Mouse (Mus musculus) ES-E14 (cell line): ENCODE results near the gene Psme2. TPM values are rescaled to one million over a fixed set of nuclear protein-coding genes. Genes with fewer than 3 reads are reported as not detected.

Experiments
- DNase-seq: peaks from one replicate; pipeline ENCODE4 v3.0.0-alpha.2; 2013; ENCODE audit warnings: low read depth, low spot score
- H3K27ac ChIP-seq: 2 replicates; pipeline ENCODE4 v1.5.1; 2012; ENCODE audit warnings: low read depth, mild to moderate bottlenecking, low read length, moderate library complexity, mixed read lengths; ENCODE audit not compliant: poor library complexity, insufficient read depth, severe bottlenecking
- H3K36me3 ChIP-seq: 2 replicates; pipeline ENCODE4 v1.6.1; 2012; ENCODE audit warnings: mild to moderate bottlenecking, low read length, moderate library complexity, mixed read lengths; ENCODE audit not compliant: control insufficient read depth, poor library complexity, insufficient read depth, severe bottlenecking
- H3K4me1 ChIP-seq, 2 experiments: fragments of 150-350 bp in 1 of 2; sonication (generic) in 1 of 2; 2 replicates each; pipeline ENCODE4 v1.6.1; 2012; ENCODE audit warnings: low read length in 2 of 2, mild to moderate bottlenecking in 1 of 2, mixed read lengths in 1 of 2; ENCODE audit not compliant: control insufficient read depth in 2 of 2, insufficient read depth in 2 of 2, poor library complexity in 1 of 2
- H3K4me3 ChIP-seq, 2 experiments: fragments of 150-350 bp in 1 of 2; sonication (generic) in 1 of 2; 2 replicates each; pipeline ENCODE4 v1.5.1; 2012; ENCODE audit warnings: low read length in 2 of 2, low read depth in 1 of 2, mild to moderate bottlenecking in 1 of 2, mixed read lengths in 1 of 2; ENCODE audit not compliant: insufficient read depth in 1 of 2, poor library complexity in 1 of 2, severe bottlenecking in 1 of 2
- H3K9ac ChIP-seq: 2 replicates; pipeline ENCODE4 v1.6.1; 2012; ENCODE audit warnings: low read depth, mild to moderate bottlenecking, low read length, mixed read lengths; ENCODE audit not compliant: poor library complexity, insufficient read depth, severe bottlenecking
- H3K9me3 ChIP-seq: fragments of 150-350 bp; sonication (generic); 2 replicates; pipeline ENCODE4 v1.6.1; 2012; ENCODE audit warnings: low read depth, mild to moderate bottlenecking, low read length; ENCODE audit not compliant: control insufficient read depth, insufficient read depth
- CHD2 ChIP-seq: IDR thresholded peaks from 2 replicates; pipeline ENCODE4 v1.6.1; 2014; ENCODE audit warnings: mild to moderate bottlenecking, low read depth, low read length, inconsistent platforms
- HCFC1 ChIP-seq: IDR thresholded peaks from 2 replicates; pipeline ENCODE4 v1.6.1; 2012; ENCODE audit warnings: low read length, inconsistent platforms, borderline replicate concordance; ENCODE audit not compliant: insufficient read depth
- MAFK ChIP-seq: IDR thresholded peaks from 2 replicates; pipeline ENCODE4 v1.6.1; 2014; ENCODE audit warnings: mild to moderate bottlenecking, low read depth, low read length, inconsistent platforms; ENCODE audit not compliant: insufficient read depth
- ZC3H11A ChIP-seq: IDR thresholded peaks from 2 replicates; pipeline ENCODE4 v1.6.1; 2012; ENCODE audit warnings: low read depth, mild to moderate bottlenecking, inconsistent platforms, low read length, borderline replicate concordance
- ZNF384 ChIP-seq: IDR thresholded peaks from 2 replicates; pipeline ENCODE4 v1.6.1; 2012; ENCODE audit warnings: low read depth, low read length, inconsistent platforms
- in situ Hi-C, 2 experiments: fragments of 600-800 bp; cut with MboI; formaldehyde crosslinking; loops; one replicate each; pipeline ENCODE4 v1.15.1; 2025; ENCODE audit warnings: low sequenced_read_pairs in 2 of 2, inconsistent platforms in 1 of 2; ENCODE audit not compliant: unreplicated experiment in 2 of 2
- total RNA-seq: library from RNA; depleted of rRNA; stranded (reverse); fragments of 300-350 nt; gene quantifications from 2 replicates; pipeline ENCODE4 v1.2.3, GENCODE M21; 2012

Gene Psme2
- total RNA-seq, 1 experiment = 44.0 TPM

DNA sequence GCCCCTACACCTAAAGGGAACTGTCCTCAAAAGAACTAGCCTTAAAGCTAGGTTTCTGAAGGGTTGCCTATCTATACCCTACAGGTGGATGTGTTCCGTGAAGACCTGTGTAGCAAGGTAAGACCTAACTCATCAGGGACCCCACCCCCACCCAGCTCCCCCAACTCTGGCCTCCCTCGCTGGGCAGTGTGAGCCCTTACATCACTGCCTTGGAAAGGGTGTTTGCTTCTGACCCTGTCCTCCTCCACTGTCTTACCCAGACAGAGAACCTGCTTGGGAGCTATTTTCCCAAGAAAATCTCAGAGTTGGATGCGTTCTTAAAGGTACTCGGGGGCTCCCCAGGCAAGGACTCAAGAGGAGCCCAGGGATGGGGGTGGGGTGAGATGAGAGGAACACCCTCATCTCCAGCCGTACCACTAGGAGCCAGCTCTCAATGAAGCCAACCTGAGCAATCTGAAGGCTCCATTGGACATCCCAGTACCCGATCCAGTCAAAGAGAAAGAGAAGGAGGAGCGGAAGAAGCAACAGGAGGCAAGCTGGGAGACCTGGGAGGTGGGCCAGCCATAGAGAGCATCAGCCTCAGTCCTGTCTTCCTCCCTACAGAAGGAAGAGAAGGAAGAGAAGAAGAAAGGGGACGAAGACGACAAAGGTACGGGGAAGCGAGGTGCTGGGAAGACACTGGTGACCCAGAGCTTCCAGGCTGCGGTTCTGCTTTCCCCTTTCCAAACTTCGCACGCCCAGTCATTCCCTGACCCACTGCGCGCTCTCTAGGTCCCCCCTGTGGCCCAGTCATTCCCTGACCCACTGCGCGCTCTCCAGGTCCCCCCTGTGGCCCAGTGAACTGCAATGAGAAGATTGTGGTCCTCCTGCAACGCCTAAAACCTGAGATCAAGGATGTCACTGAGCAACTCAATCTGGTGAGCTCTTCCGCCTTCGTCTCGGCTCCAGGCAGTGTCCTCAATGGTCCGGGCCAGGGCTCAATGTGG is 11.1 kb downstream of the Psme2 start:
- peak overlapping the region in 1 of 2 experiments; percentile 30; a peak in 1 of 4 replicates for H3K4me3 ChIP-seq
- H3K4me1 ChIP-seq = peaks cover 6 to 25% of the 10 kb centered on the region in 2 experiments; a peak in 3 of 4 replicates
- TF ChIP-seq CHD2 (no peak), ZNF384 (no peak), HCFC1 (no peak), MAFK (no peak), ZC3H11A (no peak)
- no peak for DNase-seq
- no peaks in the 10 kb centered on the region for H3K9me3 ChIP-seq
- peaks cover 13% of the 10 kb centered on the region; the same call in 1 of the 2 replicates for H3K36me3 ChIP-seq
- H3K27ac ChIP-seq = no peak overlapping the region
- H3K9ac ChIP-seq = no peak overlapping the region
- in situ Hi-C loops = no loop called here

DNA sequence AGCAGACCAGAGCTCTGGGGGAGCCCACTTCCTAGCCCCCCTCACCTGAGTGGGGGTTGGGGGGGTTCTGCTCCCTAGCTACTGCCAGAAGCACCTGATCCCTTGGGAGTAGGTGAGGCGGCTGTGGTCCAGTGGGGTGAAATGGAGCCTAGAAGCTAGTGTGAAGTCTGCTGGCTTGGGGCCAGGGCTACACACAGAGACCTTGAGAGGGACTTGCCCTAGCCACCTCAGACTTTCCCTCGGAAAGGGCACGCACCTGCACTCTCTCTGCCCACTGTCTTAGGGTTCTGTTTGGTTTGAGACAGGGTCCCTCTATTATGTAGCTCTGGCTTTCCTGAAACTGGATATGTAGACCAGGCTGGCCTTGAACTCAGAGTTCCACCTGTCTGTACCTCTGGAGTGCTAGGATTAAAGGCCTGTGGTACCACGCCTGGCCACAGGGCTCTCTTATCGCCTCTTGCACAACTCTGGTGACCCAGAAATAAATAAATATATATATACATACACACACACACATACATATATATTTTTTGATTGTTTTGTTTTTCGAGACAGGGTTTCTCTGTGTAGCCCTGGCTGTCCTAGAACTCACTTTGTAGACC is 12.1 kb downstream of the Psme2 start:
- in situ Hi-C loops = no loop called here
- TF ChIP-seq HCFC1 = no peak
- TF ChIP-seq CHD2 = no peak
- no peak for TF ChIP-seq ZNF384
- no peak for TF ChIP-seq MAFK
- no peak for TF ChIP-seq ZC3H11A
- Histone ChIP-seq H3K9ac (peak overlapping the region; percentile 68), H3K9me3 (no peaks in the 10 kb centered on the region), H3K27ac (0 out of 2 replicates have a peak overlapping the region, but pooled peaks have one; percentile 35), H3K4me1 (peaks cover 6 to 23% of the 10 kb centered on the region in 2 experiments; a peak in 3 of 4 replicates), H3K36me3 (peaks cover 13% of the 10 kb centered on the region; the same call in 1 of the 2 replicates), H3K4me3 (peak overlapping the region; percentile 65 to 81)
- DNase-seq = no peak

GRCm38 (mm10) chr14:55577871-55578667 is 12.8 kb downstream of the Psme2 start, which contains the start of gene Psme1:
Psme1 (plus strand) TSS chr14:55578123.
- in situ Hi-C loops = no loop called here
- 0 out of 2 replicates have a peak, but pooled peaks have one; percentile 40 for TF ChIP-seq HCFC1
- TF ChIP-seq CHD2 = no peak
- H3K4me1 ChIP-seq = peaks cover 6 to 23% of the 10 kb centered on the region in 2 experiments; a peak in 3 of 4 replicates
- H3K4me3 ChIP-seq = peak within 1 kb of the TSS; percentile 65 to 81
- H3K36me3 ChIP-seq = peaks cover 13% of the 10 kb centered on the region; the same call in 1 of the 2 replicates
- H3K27ac ChIP-seq = 0 out of 2 replicates have a peak within 1 kb of the TSS, but pooled peaks have one; percentile 35
- H3K9ac ChIP-seq = peak within 1 kb of the TSS; percentile 68
- H3K9me3 ChIP-seq = no peaks in the 10 kb centered on the region
- peak; percentile 50 for DNase-seq

- Histone ChIP-seq H3K4me3 (peak overlapping the region; percentile 4 to 34; a peak in 3 of 4 replicates), H3K27ac (no peak overlapping the region), H3K9ac (peak overlapping the region; percentile 4; the same call in 1 of the 2 replicates), H3K9me3 (no peaks in the 10 kb centered on the region), H3K4me1 (peaks cover 6 to 17% of the 10 kb centered on the region in 2 experiments; a peak in 3 of 4 replicates), H3K36me3 (peaks cover 9% of the 10 kb centered on the region; the same call in 1 of the 2 replicates)
- in situ Hi-C loops = no loop called here
- DNase-seq = no peak
- TF ChIP-seq HCFC1 (no peak), ZNF384 (no peak), ZC3H11A (no peak), CHD2 (no peak), MAFK (no peak)
Observed at GRCm38 (mm10) chr14:55576376-55576775, 14.5 kb downstream of the Psme2 start.
